Mouse (Mus musculus) liver, adult 2 months (tissue): Measurements from ENCODE around the gene Cd109.

Source experiments
- CTCF ChIP-seq: fragments of 200-500 bp; IDR thresholded peaks from 2 replicates; pipeline ENCODE4 v1.5.1; 2011; ENCODE audit warnings: low read depth, low read length, control low read depth
- POLR2A ChIP-seq: fragments of 200-500 bp; IDR thresholded peaks from 2 replicates; pipeline ENCODE4 v1.6.1; 2011; ENCODE audit warnings: low read length, control low read depth; ENCODE audit not compliant: insufficient read depth; ENCODE audit errors: extremely low read depth

DNA sequence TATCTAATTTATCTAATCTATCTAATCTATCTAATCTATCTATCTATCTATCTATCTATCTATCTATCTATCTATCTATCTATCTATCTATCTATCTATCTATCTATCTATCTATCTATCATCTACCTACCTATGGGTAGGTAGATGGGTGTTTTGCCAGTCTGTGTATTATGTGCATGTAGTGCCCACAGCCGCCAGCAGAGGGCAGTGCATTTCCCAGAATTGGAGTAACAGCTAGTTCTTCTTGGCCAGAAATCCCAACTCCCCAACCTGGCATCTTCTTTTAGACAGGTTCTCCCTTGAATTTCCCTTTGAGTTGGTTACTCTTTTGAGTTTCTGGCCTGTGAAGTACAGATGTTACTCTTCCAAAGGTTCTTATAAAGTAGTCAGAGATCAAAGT, 85.3 kb downstream of the Cd109 start:
- TF ChIP-seq CTCF (peak; percentile 78), POLR2A (no peak)
